Mouse (Mus musculus): ENCODE measurements around the gene Prkn.

Prkn gene

GRCm38 (mm10) chr17:11913620-11914019 lies 1073.4 kb downstream of the Prkn start:
- peak in 1 of 2 experiments; percentile 17 for DNase-seq (ENCODE audit: low spot score in 2 of 2)

- no peak for DNase-seq (ENCODE audit: low spot score in 2 of 2)
Observed at GRCm38 (mm10) chr17:11914451-11914850, 1074.3 kb downstream of the Prkn start.

GRCm38 (mm10) chr17:11918123-11918801 lies 1078.1 kb downstream of the Prkn start:
- peak in 1 of 2 experiments; percentile 56 for DNase-seq (ENCODE audit: low spot score in 2 of 2)

GRCm38 (mm10) chr17:11919581-11919980 lies 1079.4 kb downstream of the Prkn start:
- peak in 1 of 2 experiments; percentile 46 for DNase-seq (ENCODE audit: low spot score in 2 of 2)

GRCm38 (mm10) chr17:11921026-11921425 lies 1080.8 kb downstream of the Prkn start:
- peak in 1 of 2 experiments; percentile 6 for DNase-seq (ENCODE audit: low spot score in 2 of 2)

- peak in 1 of 2 experiments; percentile 52 for DNase-seq (ENCODE audit: low spot score in 2 of 2)
Observed at GRCm38 (mm10) chr17:11923989-11924388, 1083.8 kb downstream of the Prkn start.

GRCm38 (mm10) chr17:11926865-11927386 lies 1086.7 kb downstream of the Prkn start:
- no peak for DNase-seq (ENCODE audit: low spot score in 2 of 2)

- DNase-seq (ENCODE audit: low spot score in 2 of 2), result no peak
Observed at GRCm38 (mm10) chr17:11931641-11932040, 1091.5 kb downstream of the Prkn start.

GRCm38 (mm10) chr17:11933737-11934136 lies 1093.6 kb downstream of the Prkn start:
- DNase-seq (ENCODE audit: low spot score in 2 of 2), result no peak

- DNase-seq (ENCODE audit: low spot score in 2 of 2), result peak in 1 of 2 experiments; percentile 54
Observed at GRCm38 (mm10) chr17:11947436-11947835, 1107.3 kb downstream of the Prkn start.

GRCm38 (mm10) chr17:11949551-11950197 lies 1109.5 kb downstream of the Prkn start:
- DNase-seq (ENCODE audit: low spot score in 2 of 2), result peak in 1 of 2 experiments; percentile 38

- peak in 1 of 2 experiments; percentile 53 for DNase-seq (ENCODE audit: low spot score in 2 of 2)
Observed at GRCm38 (mm10) chr17:11950198-11950594, 1110.0 kb downstream of the Prkn start.

GRCm38 (mm10) chr17:11955317-11955716 lies 1115.1 kb downstream of the Prkn start:
- DNase-seq (ENCODE audit: low spot score in 2 of 2), result no peak

GRCm38 (mm10) chr17:11960492-11960891 lies 1120.3 kb downstream of the Prkn start:
- DNase-seq (ENCODE audit: low spot score in 2 of 2), result no peak

- no peak for DNase-seq (ENCODE audit: low spot score in 2 of 2)
Observed at GRCm38 (mm10) chr17:11962808-11963207, 1122.6 kb downstream of the Prkn start.

- DNase-seq (ENCODE audit: low spot score in 2 of 2), result no peak
Observed at GRCm38 (mm10) chr17:11970160-11970559, 1130.0 kb downstream of the Prkn start.

GRCm38 (mm10) chr17:11972550-11972949 lies 1132.4 kb downstream of the Prkn start:
- no peak for DNase-seq (ENCODE audit: low spot score in 2 of 2)

- no peak for DNase-seq (ENCODE audit: low spot score in 2 of 2)
Observed at GRCm38 (mm10) chr17:11972969-11973787, 1133.0 kb downstream of the Prkn start.

GRCm38 (mm10) chr17:11975062-11975607 lies 1135.0 kb downstream of the Prkn start:
- peak in 1 of 2 experiments; percentile 33 for DNase-seq (ENCODE audit: low spot score in 2 of 2)

- DNase-seq (ENCODE audit: low spot score in 2 of 2), result no peak
Observed at GRCm38 (mm10) chr17:11978260-11978821, 1138.2 kb downstream of the Prkn start.

GRCm38 (mm10) chr17:11981666-11982065 lies 1141.5 kb downstream of the Prkn start:
- DNase-seq (ENCODE audit: low spot score in 2 of 2), result no peak

Measured in urinary bladder, postnatal 4 days (tissue).